Mouse (Mus musculus) liver, embryonic 14.5 days (tissue): Measurements from ENCODE around the gene Gpm6b. TPM values are rescaled to one million over a fixed set of nuclear protein-coding genes. Genes with fewer than 3 reads are reported as not detected.

Source experiments
- ATAC-seq: fragments of 200-750 bp; cut with Nextera tagmentation; 2 replicates; pipeline ENCODE4 v1.8.0; 2017; ENCODE audit warnings: moderate number of reproducible peaks, mild to moderate bottlenecking, moderate library complexity; ENCODE audit not compliant: insufficient read depth
- DNase-seq, 3 experiments: peaks; one replicate each; pipeline ENCODE4 v3.0.0-alpha.2; 2012 to 2013; ENCODE audit warnings: low read depth in 3 of 3, low spot score in 3 of 3
- H3K27ac ChIP-seq: fragments of 300-500 bp; sonication (generic); 2 replicates; pipeline ENCODE4 v1.5.1; 2014; ENCODE audit warnings: moderate library complexity, mild to moderate bottlenecking, control low read depth, inconsistent platforms
- H3K27me3 ChIP-seq: fragments of 300-500 bp; sonication (generic); 2 replicates; pipeline ENCODE4 v1.6.1; 2014; ENCODE audit warnings: mild to moderate bottlenecking, low read length, moderate library complexity; ENCODE audit not compliant: control insufficient read depth, insufficient read depth
- H3K36me3 ChIP-seq: fragments of 300-500 bp; sonication (generic); replicated peaks from 2 replicates; pipeline ENCODE4 v1.6.1; 2014; ENCODE audit warnings: low read depth; ENCODE audit not compliant: control insufficient read depth, insufficient read depth
- H3K4me1 ChIP-seq, 2 experiments: fragments of 200-500 bp in 1 of 2; fragments of 300-500 bp in 1 of 2; sonication (generic) in 1 of 2; replicated peaks; 2 replicates each; pipeline ENCODE4 v1.6.1; 2012 to 2014; ENCODE audit warnings: antibody characterized with exemption in 1 of 2, inconsistent platforms in 1 of 2, low read length in 1 of 2; ENCODE audit not compliant: control insufficient read depth in 2 of 2, insufficient read depth in 2 of 2
- H3K4me2 ChIP-seq: fragments of 300-500 bp; sonication (generic); 2 replicates; pipeline ENCODE4 v1.6.1; 2014; ENCODE audit warnings: low read depth, mild to moderate bottlenecking, control low read depth, moderate library complexity
- H3K4me3 ChIP-seq, 2 experiments: fragments of 200-500 bp in 1 of 2; fragments of 300-500 bp in 1 of 2; sonication (generic) in 1 of 2; 2 replicates each; pipeline ENCODE4 v1.5.1; 2012 to 2014; ENCODE audit warnings: low read depth in 2 of 2, low read length in 2 of 2, mild to moderate bottlenecking in 2 of 2, control low read depth in 1 of 2, inconsistent platforms in 1 of 2, moderate library complexity in 1 of 2; ENCODE audit not compliant: insufficient read depth in 1 of 2
- H3K9ac ChIP-seq: fragments of 300-500 bp; sonication (generic); replicated peaks from 2 replicates; pipeline ENCODE4 v1.6.1; 2014; ENCODE audit warnings: mild to moderate bottlenecking, control low read depth, moderate library complexity
- H3K9me3 ChIP-seq: fragments of 300-500 bp; sonication (generic); 2 replicates; pipeline ENCODE4 v1.6.1; 2016; ENCODE audit warnings: low read length, mixed read lengths; ENCODE audit not compliant: control insufficient read depth
- CTCF ChIP-seq: IDR thresholded peaks from 2 replicates; pipeline ENCODE4 v1.5.1; 2016; ENCODE audit warnings: antibody characterized with exemption, low read depth, control low read depth
- EP300 ChIP-seq: IDR thresholded peaks from 2 replicates; pipeline ENCODE4 v1.6.1; 2016; ENCODE audit warnings: antibody characterized with exemption, low read depth
- WGBS: fragments of 180-500 bp; shearing (Covaris S2); extraction: QIAGEN DNeasy Blood & Tissue Kit; methylation state at CpG from one replicate; pipeline ENCODE4 v1.1.7; 2014; ENCODE audit not compliant: insufficient replicate concordance; 5-methylcytosine and 5-hydroxymethylcytosine counted together
- polyA plus RNA-seq, 2 experiments: library from polyadenylated mRNA; depleted of rRNA in 1 of 2; stranded (reverse) in 1 of 2; unstranded in 1 of 2; fragments of >200 nt; fragmentation: Nextera tagmentation in 1 of 2; extraction: Ambion mirVana in 1 of 2; gene quantifications; 2 replicates each; pipeline versions ENCODE4 v1.2.1 to v1.2.3; 2012 to 2014

The Gpm6b gene
- polyA plus RNA-seq, 2 experiments = 1.1 to 1.5 TPM

DNA sequence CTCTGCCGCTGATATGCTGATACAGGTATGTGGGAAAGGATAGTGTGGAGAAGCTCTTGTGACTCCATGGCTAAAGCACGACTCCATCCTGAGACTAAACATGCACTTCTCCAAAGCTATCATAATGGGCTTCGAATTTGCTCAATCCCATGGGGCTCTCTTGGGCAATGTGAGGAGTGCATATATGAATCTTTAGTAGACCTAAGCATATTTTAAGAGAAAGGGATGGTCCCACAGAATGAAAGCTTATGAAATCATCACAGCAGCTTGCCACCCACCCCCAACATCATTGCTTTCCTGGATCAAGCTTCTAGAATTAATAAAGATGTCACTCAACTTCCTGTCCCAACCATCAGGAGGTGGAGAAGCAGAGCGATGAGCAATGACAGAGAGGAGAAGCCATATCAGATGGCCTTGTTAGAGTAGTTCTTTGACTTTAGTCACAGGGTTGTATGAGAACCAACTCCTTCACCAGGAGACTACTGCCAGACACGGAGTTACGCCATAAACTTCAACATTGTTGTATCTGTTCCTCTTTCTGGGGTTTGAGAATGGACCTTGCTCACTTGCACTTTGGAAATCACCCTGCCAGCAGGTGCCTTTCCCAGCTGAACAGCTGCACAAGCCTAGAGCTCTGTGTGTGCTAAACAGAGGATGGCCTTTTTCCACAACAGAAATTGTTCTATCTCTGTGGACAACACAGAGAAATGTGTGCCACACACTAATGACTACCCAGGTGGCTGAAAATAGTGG, 8.0 kb upstream of the Gpm6b start:
- ATAC-seq = no peak
- Histone ChIP-seq H3K27ac (no peak overlapping the region), H3K9ac (no peak overlapping the region), H3K27me3 (no peaks in the 10 kb centered on the region; the same call in 1 of the 2 replicates), H3K4me2 (no peak overlapping the region), H3K4me1 (no peaks in the 10 kb centered on the region), H3K36me3 (no peaks in the 10 kb centered on the region), H3K9me3 (no peaks in the 10 kb centered on the region), H3K4me3 (no peak overlapping the region)
- DNase-seq = no peak
- no peak for TF ChIP-seq CTCF
- TF ChIP-seq EP300 = no peak
- 51% methylated on average over 6 of the region's 6 CpGs for whole genome bisulfite sequencing

DNA sequence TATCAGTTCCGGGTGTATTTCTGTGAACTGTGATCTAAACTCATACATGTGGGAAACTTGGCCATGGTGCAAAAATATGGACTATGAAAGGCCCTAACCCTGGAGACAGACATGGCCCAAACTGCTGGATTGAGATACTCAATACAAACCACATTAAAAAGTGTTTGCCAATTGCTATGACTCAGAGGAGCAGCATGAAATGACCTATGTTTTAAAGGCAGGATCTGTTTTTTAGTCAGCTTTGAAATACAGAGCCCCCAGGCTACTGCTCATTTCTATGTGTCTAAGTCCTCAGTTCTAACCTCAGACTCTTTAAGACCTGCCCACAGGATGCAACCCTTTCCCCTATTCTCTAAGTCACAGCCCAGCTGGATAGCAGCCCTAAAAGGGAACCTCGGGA, 2.6 kb upstream of the Gpm6b start:
- Histone ChIP-seq H3K27ac (no peak overlapping the region), H3K4me3 (no peak overlapping the region), H3K9me3 (no peaks in the 10 kb centered on the region), H3K4me2 (no peak overlapping the region), H3K9ac (no peak overlapping the region), H3K36me3 (no peaks in the 10 kb centered on the region), H3K27me3 (peaks cover 6% of the 10 kb centered on the region), H3K4me1 (no peaks in the 10 kb centered on the region)
- 21% methylated on average over 2 of the region's 2 CpGs for WGBS
- DNase-seq = no peak
- no peak for TF ChIP-seq CTCF
- no peak for TF ChIP-seq EP300
- no peak for ATAC-seq

DNA sequence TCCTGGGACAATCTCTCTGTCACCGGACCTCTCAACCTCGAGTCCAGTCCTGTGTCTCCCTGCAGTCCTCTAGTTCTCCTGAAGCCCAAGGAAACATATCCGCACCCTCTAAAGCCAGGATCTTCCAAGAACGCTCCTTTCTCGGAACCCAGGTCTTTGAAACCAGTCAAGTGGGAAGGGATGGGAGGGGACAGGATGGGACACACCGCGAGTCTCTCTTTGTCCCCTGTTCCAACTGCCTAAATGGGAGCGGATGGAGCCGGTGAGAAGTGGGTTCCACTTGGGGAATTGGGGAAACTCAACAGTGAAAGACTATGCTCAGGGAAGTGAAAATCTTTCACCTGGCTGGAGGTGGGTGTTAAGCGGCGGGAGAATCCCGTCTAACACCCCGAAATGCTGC, 809 bp downstream of the Gpm6b start:
- Histone ChIP-seq H3K27ac (no peak overlapping the region), H3K4me2 (peak overlapping the region; percentile 37), H3K4me1 (no peaks in the 10 kb centered on the region), H3K9ac (no peak overlapping the region), H3K4me3 (peak overlapping the region in 1 of 2 experiments; percentile 34; a peak in 2 of 4 replicates), H3K9me3 (no peaks in the 10 kb centered on the region), H3K27me3 (peaks cover 6% of the 10 kb centered on the region), H3K36me3 (no peaks in the 10 kb centered on the region)
- DNase-seq = no peak
- ATAC-seq = no peak
- TF ChIP-seq EP300 = no peak
- TF ChIP-seq CTCF = no peak
- 20% methylated on average over 13 of the region's 13 CpGs for WGBS

DNA sequence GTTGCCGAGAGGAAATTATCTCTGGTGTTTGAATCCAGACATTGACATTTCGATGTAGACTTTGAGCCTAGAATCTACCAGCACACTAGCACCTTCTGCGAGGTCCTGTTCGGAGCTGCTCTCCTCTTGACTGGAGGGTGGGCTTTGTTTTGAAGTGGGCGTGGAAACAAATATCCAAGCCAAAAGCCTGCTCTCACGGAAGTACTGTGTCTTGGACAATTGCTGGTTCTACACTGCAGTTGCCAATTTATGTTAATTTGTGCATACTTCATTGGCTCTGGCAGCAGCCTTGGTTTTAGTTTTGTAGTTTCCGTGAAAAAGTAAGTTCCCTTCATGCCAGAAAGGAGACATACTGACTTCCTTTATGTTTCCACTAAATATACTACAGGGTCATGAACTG, 2.0 kb downstream of the Gpm6b start:
- no peak overlapping the region for H3K4me2 ChIP-seq
- DNase-seq (no peak), ATAC-seq (no peak)
- TF ChIP-seq EP300 = no peak
- TF ChIP-seq CTCF = no peak
- H3K36me3 ChIP-seq = no peaks in the 10 kb centered on the region
- WGBS = 60% methylated on average over 7 of the region's 7 CpGs
- peaks cover 6% of the 10 kb centered on the region for H3K27me3 ChIP-seq
- no peak overlapping the region for H3K27ac ChIP-seq
- no peak overlapping the region for H3K4me3 ChIP-seq
- H3K9me3 ChIP-seq = no peaks in the 10 kb centered on the region
- no peak overlapping the region for H3K9ac ChIP-seq
- H3K4me1 ChIP-seq = no peaks in the 10 kb centered on the region

DNA sequence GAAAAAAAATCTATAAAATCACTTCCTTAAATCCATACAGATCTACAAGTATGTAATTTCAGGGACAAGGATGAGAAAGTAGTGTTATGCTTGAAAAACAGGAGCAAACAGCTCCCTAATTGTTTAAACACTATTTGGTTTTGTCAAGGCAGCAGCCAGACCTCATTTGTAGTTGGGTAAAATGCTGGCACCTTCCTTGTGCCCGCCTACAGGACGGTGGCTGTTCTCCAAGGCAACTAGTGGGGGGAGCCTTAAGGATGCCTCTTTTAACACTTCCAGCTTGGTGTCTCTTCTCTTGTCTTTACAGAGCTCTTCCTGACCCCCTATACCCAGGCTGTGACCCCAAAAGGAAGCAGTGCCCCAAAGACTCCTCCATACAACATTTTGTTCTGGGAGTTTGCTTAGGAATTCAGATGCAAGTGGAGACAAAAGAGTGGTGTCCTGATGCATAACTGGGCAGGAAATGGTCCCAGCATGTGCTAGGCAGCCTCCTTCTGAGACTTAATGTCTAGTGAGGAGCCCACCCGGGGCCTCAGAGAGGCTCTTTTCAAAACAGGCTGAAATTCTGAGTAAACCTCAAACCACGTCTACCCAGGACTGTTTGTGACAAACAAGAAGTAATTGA, 4.7 kb downstream of the Gpm6b start:
- peaks cover 6% of the 10 kb centered on the region for H3K27me3 ChIP-seq
- no peaks in the 10 kb centered on the region for H3K36me3 ChIP-seq
- H3K9ac ChIP-seq = no peak overlapping the region
- H3K9me3 ChIP-seq = no peaks in the 10 kb centered on the region
- no peak overlapping the region for H3K4me3 ChIP-seq
- no peak for ATAC-seq
- DNase-seq = no peak
- no peaks in the 10 kb centered on the region for H3K4me1 ChIP-seq
- TF ChIP-seq EP300 (no peak), CTCF (no peak)
- H3K4me2 ChIP-seq = no peak overlapping the region
- 40% methylated on average over 4 of the region's 4 CpGs for WGBS
- H3K27ac ChIP-seq = no peak overlapping the region
